Mouse (Mus musculus): ENCODE data around the gene Trpm7. TPM values are rescaled to one million over a fixed set of nuclear protein-coding genes. Genes with fewer than 3 reads are reported as not detected.

The Trpm7 gene
- 25.7 TPM for polyA plus RNA-seq (2015; fragmentation: Illumina TruSeq; extraction: RNeasy Lipid Tissue Mini Kit (QIAGEN cat#74804); ENCODE audit: low read depth, low replicate concordance)

GRCm38 (mm10) chr2:126875871-126876796 lies at the start of gene Trpm7:
Trpm7 (minus strand) TSS chr2:126876230.

GRCm38 (mm10) chr2:126783370-126783769 lies 92.7 kb downstream of the Trpm7 start, which contains the start of gene Usp50:
Usp50 (minus strand) TSS chr2:126783470.

Other genes starting within 250 kb of the Trpm7 start
- 21.9 TPM for gene Gabpb1, start 199.9 kb downstream of the Trpm7 start, polyA plus RNA-seq (2015; fragmentation: Illumina TruSeq; extraction: RNeasy Lipid Tissue Mini Kit (QIAGEN cat#74804); ENCODE audit: low read depth, low replicate concordance)
- gene Usp8, start 168.9 kb downstream of the Trpm7 start, polyA plus RNA-seq (2015; fragmentation: Illumina TruSeq; extraction: RNeasy Lipid Tissue Mini Kit (QIAGEN cat#74804); ENCODE audit: low read depth, low replicate concordance) = 40.4 TPM
- gene Usp50, start 92.8 kb downstream of the Trpm7 start, polyA plus RNA-seq (2015; fragmentation: Illumina TruSeq; extraction: RNeasy Lipid Tissue Mini Kit (QIAGEN cat#74804); ENCODE audit: low read depth, low replicate concordance) = 0.45 TPM
- 27.0 TPM for gene Sppl2a, start 57.0 kb upstream of the Trpm7 start, polyA plus RNA-seq (2015; fragmentation: Illumina TruSeq; extraction: RNeasy Lipid Tissue Mini Kit (QIAGEN cat#74804); ENCODE audit: low read depth, low replicate concordance)
- gene Ap4e1, start 132.5 kb upstream of the Trpm7 start, polyA plus RNA-seq (2015; fragmentation: Illumina TruSeq; extraction: RNeasy Lipid Tissue Mini Kit (QIAGEN cat#74804); ENCODE audit: low read depth, low replicate concordance) = 9.2 TPM
- 44.8 TPM for gene Blvra, start 194.4 kb upstream of the Trpm7 start, polyA plus RNA-seq (2015; fragmentation: Illumina TruSeq; extraction: RNeasy Lipid Tissue Mini Kit (QIAGEN cat#74804); ENCODE audit: low read depth, low replicate concordance)